Mouse (Mus musculus) embryonic fibroblast, embryonic 13.5 days (primary cell): ENCODE data around the gene E2f8.

Experiments used
- CTCF ChIP-seq: IDR thresholded peaks from 2 replicates; pipeline ENCODE4 v1.5.1; 2011; ENCODE audit warnings: mild to moderate bottlenecking, control low read depth, low read length, moderate library complexity, borderline replicate concordance; ENCODE audit not compliant: insufficient read depth
- POLR2A ChIP-seq: IDR thresholded peaks from 2 replicates; pipeline ENCODE4 v1.6.1; 2011; ENCODE audit warnings: low read depth, mild to moderate bottlenecking, control low read depth, low read length, moderate library complexity

DNA sequence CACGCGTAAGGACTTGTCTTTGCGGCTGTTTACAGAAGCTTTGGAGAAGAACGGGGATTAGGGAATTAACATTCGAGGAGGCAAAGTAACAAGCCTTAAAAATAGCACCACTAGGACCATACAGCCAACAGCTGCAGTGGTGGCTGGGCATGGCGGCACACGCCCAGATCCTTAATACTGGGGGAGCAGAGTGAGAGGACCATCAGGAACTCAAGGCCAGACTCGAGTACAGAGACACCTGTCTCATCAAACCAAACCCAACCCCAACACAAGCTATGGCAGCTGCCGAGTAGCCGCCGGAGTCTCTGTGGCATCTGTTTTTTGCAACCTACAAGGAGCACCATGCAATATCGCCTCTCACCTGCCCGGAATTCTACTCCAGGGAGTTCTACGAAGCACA, 6.3 kb downstream of the E2f8 start:
- TF ChIP-seq POLR2A, result no peak
- no peak for TF ChIP-seq CTCF
